Mouse (Mus musculus) cerebellum, postnatal 25 days (tissue): ENCODE measurements around the gene Gjc3.

Experiments used
- DNase-seq, 2 experiments: peaks; one replicate each; pipeline ENCODE4 v3.0.0; 2021; ENCODE audit warnings: mixed read lengths in 2 of 2

Gene Gjc3

DNA sequence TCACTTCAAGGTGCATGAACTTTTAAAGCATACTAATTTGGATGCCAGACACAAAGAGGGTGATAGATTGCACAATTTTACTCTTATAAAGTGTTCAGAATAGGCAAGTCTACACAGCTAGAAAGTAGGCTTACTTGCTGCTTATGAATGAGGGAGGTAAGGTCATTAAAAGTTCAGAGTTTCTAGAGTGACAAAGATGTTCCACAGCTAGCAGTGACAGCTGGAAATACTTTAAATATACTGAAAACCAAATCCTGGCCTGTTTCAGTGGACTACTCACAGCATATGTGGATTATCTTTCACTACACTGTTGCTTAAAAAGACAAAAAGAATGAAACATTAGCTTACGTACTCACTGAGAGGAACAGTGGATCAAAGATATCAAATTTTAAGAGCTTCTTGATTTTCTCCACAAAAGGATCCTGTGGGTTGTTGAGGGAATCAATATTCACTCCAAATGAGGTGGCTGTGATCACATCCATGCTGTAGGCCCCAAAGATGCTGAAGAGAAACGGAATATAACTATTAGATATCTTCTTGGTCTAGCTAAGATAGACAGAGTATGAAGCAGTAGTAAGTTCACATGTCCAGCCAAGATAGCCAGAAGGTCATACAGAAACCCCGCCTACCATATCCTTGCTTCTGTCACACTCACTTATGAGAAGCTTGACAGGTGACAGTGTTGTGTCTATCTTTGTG lies 53.2 kb downstream of the Gjc3 start:
- no peak for DNase-seq
